Mouse (Mus musculus) heart, adult 2 months (tissue): ENCODE measurements around the gene Tiam2.

ENCODE experiments used
- CTCF ChIP-seq: fragments of 200-600 bp; IDR thresholded peaks from 2 replicates; pipeline ENCODE4 v1.8.1; 2022; ENCODE audit warnings: antibody characterized with exemption, mild to moderate bottlenecking, moderate library complexity
- POLR2A ChIP-seq: fragments of 200-500 bp; IDR thresholded peaks from 2 replicates; pipeline ENCODE4 v1.6.1; 2011; ENCODE audit warnings: mild to moderate bottlenecking, low read depth, low read length, control low read depth; ENCODE audit not compliant: insufficient read depth

- TF ChIP-seq CTCF = no peak
- TF ChIP-seq POLR2A = no peak
Observed at GRCm38 (mm10) chr17:3328820-3329219, 2.4 kb downstream of the Tiam2 start.
